Mouse (Mus musculus) CD4-positive, CD25-positive, alpha-beta regulatory T cell, adult 2 months (primary cell): Measurements from ENCODE around the gene Mmp19.

ENCODE experiments used
- DNase-seq: peaks from one replicate; pipeline ENCODE4 v3.0.0-alpha.2; 2012; ENCODE audit warnings: low read depth, low spot score

Gene Mmp19

DNA sequence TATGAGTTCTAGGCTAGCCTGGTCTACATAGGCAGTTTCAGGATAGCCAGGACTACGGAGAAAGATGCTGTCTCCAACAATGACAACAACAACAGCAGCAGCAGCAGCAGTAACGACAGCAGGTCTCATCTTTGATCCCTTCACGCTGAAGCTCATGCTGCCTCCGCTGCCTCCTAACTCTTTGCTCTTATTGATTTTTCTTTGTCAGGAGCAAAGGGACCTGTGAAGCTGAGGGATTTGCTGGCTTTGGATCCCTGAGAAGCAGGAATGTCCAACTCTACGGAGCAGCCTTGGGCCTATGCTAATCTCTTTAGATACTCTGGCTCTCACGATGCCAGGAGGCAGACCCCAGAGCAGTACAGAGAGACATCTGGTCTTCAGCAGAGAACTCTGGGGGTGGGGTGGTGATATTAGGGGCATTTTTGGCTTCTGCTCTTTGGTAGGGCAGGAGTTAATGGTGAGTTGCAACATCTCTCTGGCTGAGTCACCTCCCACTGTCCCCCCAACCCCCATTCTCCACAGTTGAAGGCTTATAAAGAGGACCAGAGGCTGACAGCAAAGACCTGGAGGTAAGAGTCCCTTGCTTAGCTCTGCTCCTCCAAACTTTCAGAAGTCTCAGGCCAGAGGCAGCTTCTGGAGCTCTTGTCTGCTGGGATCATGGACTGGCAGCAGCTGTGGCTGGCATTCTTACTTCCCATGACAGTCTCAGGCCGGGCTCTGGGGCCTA lies at the start of gene Mmp19:
Gene Mmp19 (plus strand): TSS at position 513 of the 727 bp plus-strand sequence.
- DNase-seq: no peak

DNA sequence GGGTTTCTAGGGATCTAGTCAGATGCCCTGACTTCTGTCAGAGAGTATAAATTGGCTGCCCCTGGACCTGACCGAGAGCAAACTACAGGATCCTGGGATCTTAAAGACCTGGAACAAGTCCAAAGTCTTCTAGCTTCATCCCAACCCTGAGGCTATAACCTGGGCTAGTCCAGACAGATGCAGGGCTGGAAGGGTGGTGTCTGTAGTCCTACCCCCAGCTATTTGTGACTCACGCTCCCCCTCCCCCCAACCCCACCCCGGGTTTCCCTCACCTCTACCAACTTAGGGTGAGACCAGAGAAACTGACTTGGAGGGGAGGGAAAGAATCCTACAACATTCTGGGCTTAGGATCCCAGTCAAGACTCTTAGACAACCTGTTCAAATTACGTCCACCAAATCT lies 48.1 kb upstream of the Mmp19 start:
- peak; percentile 43 for DNase-seq

DNA sequence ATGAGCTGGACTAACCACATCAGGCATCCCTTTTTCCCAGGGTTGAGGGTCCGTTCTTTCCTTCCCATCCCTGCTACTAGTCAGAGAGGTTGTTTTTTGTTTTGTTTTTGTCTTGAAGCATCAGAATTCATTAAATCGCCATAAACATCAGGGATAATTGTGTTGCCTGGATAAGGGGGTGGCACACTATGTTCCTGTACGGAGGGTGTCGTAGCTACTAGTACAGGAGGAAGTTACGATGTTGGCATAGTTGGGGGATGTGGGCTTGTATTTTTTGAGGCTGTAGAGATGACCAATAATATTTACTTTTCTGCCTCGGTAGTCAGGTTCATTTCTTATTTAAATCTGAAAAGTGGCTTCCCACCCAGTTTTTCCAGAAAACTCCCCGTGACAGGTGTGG lies 47.5 kb upstream of the Mmp19 start:
- DNase-seq: no peak

DNA sequence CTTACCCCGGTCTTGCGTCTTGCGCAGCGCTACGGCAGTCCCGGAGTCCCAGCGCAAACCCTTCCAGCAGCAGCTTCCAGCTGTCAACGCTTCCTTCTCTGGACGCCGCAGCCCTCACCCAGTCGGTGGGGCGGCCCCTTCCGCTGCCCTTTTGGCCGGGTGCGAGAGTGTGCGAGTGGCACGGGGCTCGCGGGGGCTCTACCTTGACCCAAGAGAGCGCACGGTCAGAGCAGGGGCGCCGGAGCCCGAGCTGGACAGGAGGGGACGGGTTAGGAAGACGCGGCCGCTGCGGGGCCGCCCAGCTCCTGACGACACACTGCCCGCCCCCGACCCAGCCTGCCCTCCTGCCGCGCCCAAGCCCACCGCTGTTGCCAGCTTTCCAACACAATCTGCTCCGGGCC lies 46.9 kb upstream of the Mmp19 start:
- DNase-seq: peak; percentile 57

DNA sequence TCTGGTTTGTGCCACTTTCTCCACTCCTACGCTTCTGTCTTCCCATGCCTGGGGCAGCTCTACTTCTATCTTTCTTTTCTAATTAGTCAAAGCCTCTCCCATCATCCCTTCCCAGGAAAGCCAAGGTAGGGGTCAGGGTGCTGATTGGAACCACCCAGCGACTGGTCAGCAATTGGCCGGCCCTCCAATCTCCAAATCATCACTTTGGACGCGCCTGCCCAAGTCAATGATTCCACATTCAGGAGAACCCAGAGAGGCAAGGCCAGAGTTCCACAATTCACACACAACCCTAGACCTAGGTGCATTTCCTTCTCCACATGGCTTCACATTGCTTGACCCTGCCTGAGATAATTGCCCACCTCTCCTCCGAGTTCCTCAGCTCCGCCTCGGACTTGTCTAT lies 46.5 kb upstream of the Mmp19 start:
- DNase-seq: no peak

DNA sequence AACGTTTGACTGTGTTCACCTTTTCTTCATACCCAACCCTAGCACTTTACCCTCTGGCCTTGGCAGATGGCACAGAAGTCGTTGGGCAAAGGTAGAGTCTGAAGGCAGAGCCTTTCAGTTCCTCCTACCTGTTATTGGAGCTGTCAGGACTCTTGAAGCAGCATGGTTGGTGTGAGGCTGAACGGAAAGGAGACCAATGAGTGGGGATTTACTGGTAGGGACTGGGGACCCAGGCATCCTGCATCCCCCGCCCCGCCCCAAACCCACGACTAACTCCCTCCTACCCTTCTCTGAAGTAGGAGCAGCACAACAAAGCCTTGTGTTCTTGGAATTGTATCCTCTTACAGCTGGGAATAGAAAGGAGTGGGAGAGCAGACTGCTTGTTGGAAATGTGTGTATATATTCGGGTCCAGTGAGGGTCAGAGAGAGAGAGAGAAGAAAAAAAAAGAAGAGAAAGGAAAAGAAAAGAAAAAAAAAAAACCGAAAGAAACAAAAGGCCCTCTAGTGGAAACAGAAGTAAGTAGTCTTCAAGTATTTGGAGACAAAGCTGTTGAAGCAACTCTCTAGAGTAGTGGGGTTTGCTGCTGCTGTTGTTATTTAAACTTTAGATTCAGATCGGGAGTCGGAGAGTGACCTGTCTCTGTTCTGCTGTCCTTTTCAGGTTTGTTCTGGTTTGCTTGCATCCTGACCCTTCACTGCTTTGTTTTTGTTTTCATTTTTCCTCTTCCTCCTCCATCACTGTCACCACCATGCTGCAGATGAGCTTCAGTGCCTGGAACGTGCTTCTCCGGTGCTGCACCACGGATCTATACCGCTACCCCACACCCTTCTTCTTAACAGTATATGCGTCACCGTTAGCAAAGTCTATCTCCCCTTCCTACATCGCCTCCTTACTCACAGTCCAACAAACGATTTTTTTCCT lies 45.8 kb upstream of the Mmp19 start, which contains the start of gene Dgka:
Gene Dgka (minus strand): TSS at position 176 of the 922 bp plus-strand sequence.
- peak; percentile 82 for DNase-seq

DNA sequence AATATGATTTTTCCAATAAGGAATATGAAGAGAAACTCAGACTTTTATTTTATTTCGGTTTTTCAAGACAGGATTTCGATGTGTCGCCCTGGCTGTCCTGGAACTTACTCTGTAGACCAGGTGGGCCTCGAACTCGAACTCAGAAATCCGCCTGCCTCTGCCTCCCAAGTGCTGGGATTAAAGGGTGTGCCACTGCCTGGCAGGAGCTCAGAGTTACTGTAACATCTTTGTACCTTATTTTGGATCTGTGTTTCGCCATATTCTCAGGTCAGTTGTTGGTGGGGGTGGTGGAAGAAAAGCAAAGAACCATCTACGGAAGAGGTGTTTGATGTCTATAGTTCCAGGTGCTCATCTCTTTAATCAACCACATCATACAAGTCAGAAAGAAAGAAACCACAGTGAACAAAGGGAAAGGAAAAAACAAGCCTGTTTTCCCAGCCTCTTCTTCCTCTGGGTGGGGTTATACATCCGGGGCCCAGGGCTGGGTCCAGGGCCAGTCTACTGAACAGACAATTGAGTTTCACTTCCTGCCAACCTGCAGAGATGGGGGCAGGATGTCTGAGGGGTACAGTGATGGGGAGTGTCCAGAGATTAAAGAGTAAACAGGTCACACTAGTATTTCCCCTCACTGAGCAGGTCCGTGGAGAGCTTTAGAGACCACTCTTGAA lies 44.6 kb upstream of the Mmp19 start:
- DNase-seq: peak; percentile 84

DNA sequence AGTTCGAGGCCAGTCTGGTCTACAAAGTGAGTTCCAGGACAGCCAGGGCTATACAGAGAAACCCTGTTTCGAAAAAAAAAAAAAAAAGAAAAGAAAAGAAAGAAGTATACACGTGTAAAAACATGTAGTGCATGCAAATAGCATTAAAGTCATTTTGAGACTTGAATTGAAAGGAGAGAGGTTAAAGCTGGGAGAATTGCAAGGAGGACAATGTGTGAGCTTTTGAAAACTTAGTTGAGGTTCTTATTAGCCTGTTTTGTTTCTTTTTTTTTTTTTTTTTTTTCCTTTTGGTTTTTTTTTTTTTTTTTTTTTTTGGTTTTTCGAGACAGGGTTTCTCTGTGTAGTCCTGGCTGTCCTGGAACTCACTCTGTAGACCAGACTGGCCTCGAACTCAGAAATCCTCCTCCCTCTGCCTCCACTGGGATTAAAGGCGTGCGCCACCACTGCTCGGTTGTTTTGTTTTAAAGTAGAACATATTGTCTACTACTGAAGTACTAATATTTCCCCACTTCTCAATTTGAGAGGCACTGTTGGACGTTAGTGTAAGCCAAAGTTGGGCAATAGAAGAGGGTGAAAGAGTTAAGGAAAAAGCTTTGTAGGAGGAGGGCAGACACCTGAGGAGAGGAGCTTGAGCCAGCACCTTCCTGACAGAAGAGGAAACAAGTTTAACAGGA lies 43.6 kb upstream of the Mmp19 start:
- DNase-seq: no peak

DNA sequence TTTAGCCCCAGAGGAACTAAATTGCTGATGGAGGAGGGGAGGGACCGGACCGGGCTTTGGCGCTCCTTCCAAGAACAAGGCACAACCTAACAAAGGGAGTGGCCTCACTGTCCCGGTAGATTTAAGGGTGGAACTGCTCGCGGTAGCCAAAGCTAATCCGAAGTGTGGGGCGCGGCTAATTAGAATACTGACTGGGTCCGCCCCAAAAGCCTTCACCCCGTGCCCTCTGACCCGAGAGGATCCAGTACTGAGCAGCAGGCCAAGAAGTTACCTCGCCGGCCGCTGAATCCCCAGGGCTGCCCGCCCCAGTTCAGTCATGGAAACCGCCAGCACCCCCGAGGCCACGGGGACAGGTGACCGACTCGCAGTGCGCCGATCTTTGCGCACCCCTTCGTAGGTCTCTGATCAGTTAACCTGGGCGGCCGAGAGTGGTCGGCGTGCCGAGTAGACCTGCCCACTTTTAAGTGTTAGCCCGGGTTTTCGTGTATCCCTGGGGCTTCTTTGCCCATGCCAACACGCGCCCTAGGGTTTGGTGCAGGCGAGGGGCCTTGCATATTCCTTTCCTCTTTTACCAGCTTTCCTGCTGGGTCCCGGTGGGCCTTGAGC lies 43.0 kb upstream of the Mmp19 start, which contains the start of gene Pym1:
Gene Pym1 (plus strand): TSS at position 244 of the 606 bp plus-strand sequence.
- peak; percentile 76 for DNase-seq

DNA sequence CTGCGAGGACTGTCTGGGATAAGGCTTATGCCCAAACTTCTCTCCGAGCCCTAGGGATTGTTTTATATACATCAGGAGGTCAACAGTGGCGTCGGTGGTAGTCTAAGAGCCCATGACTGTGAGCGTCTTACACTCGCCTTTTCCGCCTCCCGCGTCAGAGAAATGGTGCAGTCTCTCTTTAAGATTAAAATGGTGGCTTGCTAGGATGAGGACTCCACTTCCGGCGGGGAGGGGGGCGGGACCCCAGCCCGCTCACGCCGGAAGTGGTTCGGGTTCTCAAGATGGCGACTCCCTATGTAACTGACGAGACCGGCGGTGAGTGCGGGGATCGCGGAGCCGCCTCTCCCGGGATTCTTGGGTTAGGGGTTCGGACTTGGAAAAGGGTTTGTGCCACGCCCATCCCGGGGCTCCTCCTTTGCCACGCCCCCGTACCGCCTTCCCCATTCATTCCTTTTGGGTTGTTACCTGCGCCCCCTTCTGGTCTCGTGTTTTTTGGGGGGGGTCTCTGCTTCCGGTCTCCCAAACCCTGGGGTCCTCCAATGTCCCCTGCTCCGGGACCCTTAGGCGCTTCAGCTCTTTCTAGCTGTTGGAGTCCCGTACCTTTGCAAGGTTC lies 42.4 kb upstream of the Mmp19 start:
- DNase-seq: peak; percentile 95

DNA sequence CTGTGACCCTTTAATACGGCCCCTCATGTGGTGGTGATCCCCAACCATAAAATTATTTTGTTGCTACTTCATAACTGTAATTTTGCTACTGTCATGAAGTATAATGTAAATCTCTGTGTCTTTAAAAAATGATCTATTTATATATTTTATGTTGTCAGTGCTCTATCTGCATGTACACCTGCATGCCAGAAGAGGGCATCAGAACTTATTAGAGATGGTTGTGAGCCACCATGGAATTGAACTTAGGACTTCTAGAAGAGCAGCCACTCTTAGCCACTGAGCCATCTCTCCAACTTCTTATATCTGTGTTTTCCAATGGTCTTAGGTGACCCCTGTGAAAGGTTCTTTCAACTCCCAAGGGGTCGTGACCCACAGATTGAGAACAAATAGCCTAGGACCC lies 17.8 kb upstream of the Mmp19 start:
- peak; percentile 39 for DNase-seq

DNA sequence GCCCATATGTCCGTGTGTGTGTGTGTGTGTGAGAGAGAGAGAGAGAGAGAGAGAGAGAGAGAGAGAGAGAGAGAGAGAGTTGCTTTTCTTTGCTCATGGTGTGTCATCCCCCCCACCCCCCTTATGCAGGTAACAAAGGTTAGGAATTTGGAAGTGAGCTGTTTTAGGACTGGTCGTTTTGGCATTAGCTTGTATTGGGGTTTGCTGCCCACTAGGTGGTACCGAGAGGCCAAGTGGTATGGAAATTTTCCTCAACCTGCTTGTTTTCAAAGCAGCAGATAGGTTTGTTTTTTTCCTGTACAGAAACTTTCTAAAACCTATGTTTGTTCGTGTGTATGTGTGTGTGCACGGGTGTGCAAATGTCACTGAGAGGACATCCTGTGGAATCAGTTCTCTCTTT lies 17.0 kb upstream of the Mmp19 start:
- peak; percentile 48 for DNase-seq

DNA sequence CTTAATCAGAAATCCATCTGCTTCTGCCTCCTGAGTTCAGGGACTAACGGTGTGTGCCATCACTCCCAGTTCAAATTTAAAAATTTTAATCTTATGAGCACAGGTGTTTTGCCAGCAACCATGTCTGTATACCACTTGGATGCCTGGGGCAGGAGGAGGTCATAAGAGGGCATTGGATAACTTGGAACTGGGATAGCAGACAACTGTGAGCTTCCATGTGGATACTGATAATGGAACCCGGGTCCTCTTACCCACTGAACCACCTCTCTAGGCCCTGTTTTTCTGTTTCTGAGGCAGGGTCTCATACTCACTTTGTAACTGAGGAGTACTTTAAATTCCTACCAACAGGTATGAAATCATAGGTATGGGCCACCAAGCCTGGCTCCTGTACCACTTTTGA lies 12.3 kb upstream of the Mmp19 start:
- DNase-seq: no peak

DNA sequence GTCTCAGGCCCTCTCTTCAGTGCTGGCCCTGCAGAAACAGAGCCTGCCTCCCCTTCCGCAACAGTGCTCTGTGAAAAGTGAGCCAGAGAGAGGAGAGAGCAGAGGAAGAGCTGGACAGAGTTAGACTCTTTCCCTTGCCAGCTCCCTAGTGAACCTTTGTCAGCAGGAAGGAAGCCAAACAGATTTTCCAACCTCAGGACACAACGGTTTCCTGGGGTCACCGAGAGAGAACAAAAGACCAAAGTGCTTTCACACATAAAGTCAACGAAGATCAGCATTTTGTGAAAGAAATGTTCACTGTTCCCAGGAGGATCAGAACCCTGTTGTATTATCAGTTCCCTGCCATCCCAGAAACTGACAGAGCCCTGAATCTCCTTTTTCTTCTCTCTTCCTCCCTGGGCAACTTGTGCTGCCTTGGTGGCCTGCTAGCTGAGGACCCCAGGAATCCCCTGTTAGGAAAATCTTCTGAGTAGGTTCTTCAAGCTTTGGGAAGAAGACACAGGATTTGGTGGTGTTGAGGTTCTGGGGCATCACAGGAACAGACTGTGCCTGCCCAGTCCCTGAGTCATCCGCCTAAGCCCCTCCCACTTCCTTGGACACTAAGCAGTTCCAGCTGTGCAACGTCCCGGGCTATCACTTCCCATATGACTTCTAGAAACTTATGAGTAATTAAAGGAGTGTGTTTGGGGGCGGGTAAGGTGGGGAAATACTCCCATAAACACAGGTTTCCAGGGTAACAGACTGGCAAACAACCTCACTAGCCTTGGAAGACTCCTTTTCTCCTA lies 11.5 kb upstream of the Mmp19 start:
- DNase-seq: peak; percentile 29

DNA sequence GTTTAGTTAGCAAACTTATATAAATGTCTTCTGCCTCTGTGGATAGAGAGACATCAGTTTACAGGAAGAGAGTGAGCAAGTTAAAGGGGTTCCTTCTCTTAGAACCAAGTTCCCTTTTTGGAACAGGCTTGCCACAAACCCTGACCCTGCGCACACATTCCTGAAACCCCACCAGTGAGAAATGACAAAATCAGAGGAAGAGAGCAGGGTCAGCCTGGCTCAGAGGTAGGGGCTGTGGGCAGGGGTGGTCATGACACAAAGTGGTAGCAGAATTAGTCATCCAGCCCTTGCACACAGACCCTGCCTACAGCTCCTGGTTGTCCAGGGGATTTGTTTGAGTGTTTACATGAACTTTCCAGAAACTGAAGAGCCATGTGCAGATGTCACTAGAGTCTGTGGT lies 10.5 kb upstream of the Mmp19 start:
- no peak for DNase-seq

DNA sequence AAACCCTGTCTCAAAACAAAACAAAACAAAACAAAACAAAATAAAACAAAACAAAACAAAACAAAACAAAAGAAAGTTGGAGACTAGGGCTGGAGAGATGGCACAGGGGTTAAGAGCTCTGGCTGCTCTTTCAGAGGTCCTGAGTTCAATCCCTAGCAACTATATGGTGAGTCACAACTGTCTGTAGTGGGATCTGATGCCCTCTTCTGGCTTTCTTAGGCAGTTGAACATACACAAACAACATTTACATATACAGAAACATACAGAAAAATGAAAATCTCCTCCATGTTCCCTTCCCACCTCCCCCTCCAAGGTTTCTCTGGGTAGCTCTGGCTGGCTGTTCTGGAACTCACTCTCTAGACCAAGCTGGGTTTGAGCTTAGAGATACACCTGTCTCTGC lies 1.3 kb downstream of the Mmp19 start:
- DNase-seq: no peak

DNA sequence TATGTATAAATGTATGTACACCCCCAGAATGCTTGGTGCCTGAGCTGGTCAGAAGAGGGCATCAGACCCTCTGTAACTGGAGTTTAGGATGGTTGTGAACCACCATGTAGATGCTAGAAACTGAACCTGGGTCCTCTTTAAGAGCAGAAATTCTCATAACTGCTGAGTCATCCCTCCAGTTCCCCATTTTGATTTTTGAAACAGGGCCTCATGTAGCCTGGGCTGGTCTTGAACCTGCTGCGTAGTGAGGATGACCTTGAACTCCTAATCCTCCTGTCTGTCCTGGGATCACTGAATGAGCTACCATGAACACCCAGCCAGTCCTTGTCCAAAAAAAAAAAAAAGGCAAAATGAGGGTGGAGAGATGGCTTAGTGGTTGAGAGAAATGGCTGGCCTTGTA lies 2.5 kb downstream of the Mmp19 start:
- DNase-seq: no peak

DNA sequence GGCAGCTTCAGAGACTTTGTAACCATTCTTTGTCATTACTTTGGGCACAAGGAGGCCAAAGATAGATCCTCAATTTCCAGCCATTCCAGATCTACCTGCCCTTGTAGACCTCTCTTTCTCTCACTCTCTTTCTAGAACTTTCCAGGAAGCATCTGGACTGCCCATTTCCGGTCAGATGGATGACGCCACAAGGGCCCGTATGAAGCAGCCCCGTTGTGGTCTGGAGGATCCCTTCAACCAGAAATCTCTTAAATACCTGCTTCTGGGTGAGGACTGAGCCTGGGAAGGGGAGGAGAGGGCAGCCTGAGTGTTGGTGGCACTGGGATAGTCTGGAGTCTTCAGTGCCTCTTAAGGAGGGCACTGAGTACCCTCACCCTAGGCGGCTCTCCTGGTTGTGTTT lies 3.7 kb downstream of the Mmp19 start:
- DNase-seq: no peak

DNA sequence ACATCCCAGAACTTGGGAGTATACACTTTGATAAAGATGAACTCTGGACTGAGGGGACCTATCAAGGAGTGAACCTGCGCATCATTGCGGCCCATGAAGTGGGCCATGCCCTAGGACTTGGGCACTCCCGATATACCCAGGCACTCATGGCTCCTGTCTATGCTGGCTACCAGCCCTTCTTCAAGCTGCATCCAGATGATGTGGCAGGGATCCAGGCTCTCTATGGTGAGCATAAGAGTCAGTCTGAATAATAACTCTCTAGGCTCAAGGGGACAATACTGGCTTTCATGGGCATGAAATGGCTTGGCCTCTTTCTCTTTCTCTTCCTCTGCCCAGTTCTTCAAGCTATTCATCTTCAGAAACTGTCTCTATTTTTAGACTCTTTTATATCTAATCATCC lies 4.9 kb downstream of the Mmp19 start:
- DNase-seq: no peak

DNA sequence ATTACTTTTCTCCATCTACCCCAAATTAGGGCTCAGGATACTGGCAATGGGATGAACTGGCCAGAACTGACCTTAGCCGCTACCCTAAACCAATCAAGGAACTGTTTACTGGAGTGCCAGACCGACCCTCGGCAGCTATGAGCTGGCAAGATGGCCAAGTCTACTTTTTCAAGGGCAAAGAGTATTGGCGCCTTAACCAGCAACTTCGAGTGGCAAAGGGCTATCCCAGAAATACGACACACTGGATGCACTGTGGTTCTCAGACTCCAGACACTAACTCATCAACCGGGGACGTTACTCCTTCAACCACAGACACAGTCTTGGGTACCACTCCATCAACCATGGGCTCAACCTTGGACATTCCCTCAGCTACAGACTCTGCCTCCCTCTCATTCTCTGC lies 8.0 kb downstream of the Mmp19 start:
- DNase-seq: no peak
